Mouse (Mus musculus): Measurements from ENCODE around the gene Wars.
"Not testable (repeated sequence)": the region's sequence is repeated elsewhere in the genome, so short reads cannot be mapped to it uniquely, and the experiment has no call there.

Wars gene

GRCm38 (mm10) chr12:108855081-108855480 is 38.9 kb downstream of the Wars start:
- no peak for DNase-seq (ENCODE audit: low spot score)

DNA sequence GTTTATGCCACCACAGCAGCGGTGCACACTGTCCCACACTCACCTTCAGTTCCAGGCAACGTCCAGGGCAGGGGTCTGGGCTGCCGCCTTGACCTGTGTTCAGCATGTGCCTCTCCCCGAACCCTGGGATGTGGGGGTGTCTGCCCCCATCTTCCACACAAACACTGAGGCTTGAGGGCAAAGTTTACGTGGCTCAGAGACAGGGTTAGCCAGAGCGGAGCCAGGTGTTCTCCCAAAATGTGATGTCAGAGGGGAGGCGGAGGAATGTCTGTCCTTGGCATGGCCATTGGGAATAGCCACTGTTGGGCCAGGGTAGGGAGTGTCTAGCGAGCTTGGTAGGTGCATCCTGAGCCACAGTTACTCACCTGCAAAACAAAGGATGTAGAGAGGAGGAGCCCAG is 41.2 kb downstream of the Wars start:
- no peak for DNase-seq (ENCODE audit: low spot score)

- DNase-seq (ENCODE audit: low spot score): no peak
Measured at GRCm38 (mm10) chr12:108850886-108851285, 43.1 kb downstream of the Wars start.

DNA sequence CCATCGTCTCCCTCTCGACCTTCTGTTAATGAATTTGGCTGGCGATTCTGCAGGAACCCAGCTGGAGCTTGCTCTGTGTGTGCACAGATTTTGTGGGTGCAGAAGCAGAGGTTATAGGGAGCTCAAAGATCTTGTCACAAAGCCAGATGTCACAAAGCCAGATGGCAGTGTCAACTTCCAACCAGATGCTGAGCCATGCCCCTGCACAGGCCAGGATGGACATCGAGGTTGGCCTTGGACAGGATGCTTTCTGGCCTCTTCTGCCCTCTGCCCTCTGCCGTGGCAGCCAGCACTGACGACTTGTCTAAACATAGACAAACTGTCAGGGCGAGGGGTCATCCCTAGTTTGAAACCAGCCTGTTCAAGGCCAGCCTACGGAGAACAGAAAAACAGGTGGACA is 43.8 kb downstream of the Wars start:
- no peak for DNase-seq (ENCODE audit: low spot score)

GRCm38 (mm10) chr12:108849488-108850022 is 44.4 kb downstream of the Wars start:
- DNase-seq (ENCODE audit: low spot score): no peak

DNA sequence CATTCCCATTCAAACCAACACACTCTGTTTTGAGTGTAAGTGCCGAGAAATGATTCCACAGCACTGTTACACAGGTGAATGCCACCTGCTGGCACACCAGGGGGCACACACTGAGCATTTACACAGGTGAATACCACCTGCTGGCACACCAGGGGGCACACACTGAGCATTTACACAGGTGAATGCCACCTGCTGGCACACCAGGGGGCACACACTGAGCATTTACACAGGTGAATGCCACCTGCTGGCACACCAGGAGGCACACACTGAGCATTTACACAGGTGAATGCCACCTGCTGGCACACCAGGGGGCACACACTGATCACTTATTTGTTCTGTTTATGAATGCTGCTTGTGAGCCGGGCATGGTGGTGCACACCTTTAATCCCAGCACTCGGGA is 45.9 kb downstream of the Wars start:
- not testable (repeated sequence) for DNase-seq (ENCODE audit: low spot score)

GRCm38 (mm10) chr12:108842663-108843062 is 51.3 kb downstream of the Wars start:
- DNase-seq (ENCODE audit: low spot score): no peak

- no peak for DNase-seq (ENCODE audit: low spot score)
Measured at GRCm38 (mm10) chr12:108841181-108841580, 52.8 kb downstream of the Wars start.

DNA sequence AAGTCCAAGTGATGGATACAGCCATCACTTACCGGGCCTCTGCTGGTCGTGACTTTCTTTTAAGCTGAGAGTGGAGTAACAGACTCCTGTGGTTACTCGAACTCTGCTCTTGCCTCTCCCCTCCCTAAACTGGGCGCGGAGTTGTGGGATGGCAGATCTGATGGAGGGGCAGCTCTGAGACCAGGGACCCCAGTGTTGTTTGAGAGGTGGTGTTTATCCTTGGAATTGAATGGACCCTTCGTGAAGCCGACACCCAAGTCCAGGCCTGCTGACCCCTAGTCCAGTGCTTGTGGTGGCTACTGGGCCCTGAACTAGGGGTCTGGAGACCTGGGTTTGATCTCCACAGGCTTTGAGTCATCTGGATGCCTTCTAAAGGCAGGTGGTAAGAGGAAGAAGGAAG is 57.3 kb downstream of the Wars start:
- no peak for DNase-seq (ENCODE audit: low spot score)

DNA sequence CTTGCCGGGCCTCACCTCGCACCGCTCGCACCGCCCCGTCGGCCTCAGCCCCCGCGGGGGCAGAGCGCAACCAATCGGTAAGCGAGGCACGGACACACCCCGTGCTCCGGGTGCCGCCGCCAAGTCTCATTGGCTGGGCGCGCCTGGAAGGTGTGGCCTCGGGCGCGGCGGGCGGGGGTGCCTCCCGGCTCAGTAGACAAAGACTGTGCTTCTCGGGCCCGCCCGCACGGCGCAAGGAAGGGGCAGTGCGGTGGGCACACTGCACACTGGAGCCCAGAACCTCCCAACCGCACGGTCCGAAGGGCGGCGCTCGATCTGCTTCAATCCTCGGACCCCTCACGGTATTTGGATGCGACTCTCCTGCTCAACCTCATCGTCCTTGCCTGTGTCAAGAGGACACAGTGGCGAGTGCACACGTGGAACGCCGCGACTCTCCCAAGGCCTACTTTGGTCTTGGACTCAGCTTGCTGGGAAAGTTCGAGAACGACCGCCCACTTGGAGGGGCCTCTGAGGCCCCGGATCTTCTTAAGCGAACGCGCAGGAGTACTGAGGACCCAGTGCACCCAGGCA is 58.0 kb downstream of the Wars start, which contains the start of the genes Slc25a29 and Slc25a47:
Gene Slc25a29 (minus strand): TSS at position 44 of the 570 bp plus-strand sequence.
Gene Slc25a47 (plus strand): TSS at position 207 of the 570 bp plus-strand sequence.
- peak; percentile 97 for DNase-seq (ENCODE audit: low spot score)

GRCm38 (mm10) chr12:108835208-108835839 is 58.6 kb downstream of the Wars start:
- no peak for DNase-seq (ENCODE audit: low spot score)

DNA sequence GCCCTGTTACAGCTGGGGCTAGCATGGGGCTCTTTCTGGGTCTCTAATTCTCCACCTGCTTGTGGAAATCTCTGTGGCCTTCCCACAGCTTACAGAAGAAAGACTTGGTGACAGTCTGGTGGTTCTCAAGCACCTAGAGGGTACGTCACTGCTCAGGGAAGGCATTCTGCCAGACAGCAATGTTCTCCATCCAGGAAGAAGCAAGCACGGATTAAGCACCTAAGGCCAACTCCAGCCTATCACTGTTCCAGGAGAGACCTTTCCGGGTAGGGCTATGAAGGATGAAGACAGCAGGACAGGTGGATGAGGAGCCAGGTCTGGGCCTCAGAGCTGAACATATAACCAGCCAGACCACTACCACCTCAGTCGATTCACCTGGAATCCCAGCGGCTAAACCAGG is 59.2 kb downstream of the Wars start:
- DNase-seq (ENCODE audit: low spot score): no peak

DNA sequence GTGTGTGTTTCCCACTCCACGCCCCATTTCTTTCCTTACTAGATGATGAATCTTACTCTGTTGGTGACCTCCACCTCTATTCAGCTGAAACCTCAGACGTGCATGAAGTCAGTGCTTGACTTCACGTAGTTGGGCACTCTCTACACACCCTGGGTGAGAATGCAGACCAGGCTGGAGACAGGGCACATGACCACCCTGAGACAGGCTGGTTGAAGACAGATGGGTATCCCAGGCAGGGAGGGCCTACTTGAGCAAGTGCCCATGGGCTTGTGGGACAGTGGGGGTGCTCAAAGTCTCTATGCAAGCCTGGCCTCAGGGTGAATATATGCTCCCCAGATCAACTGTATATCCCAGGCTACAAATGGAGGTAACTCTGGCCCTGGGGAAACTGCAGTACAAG is 59.6 kb downstream of the Wars start:
- DNase-seq (ENCODE audit: low spot score): no peak

DNA sequence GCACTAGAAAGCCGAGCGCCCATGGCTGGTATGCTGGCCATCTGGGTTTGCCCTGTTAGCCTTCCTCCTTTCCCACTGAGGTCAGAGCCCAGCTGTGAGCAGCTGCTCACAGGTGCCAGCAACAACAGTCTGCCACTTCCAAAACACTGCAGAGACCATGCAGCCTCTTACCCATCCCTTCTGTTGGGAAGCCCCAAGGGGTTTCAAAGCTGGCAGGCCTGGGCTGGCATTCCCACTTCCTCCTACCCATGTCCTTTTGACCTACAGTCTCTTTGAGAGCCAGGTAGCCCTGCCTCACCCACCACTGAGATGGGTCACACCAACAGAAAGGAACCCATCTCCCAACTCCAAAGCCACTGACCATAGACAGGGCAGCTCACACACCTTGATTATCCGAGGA is 60.6 kb downstream of the Wars start:
- DNase-seq (ENCODE audit: low spot score): no peak

GRCm38 (mm10) chr12:108832851-108833250 is 61.1 kb downstream of the Wars start:
- DNase-seq (ENCODE audit: low spot score): peak; percentile 45

GRCm38 (mm10) chr12:108831966-108832643 is 61.9 kb downstream of the Wars start:
- peak; percentile 66 for DNase-seq (ENCODE audit: low spot score)

DNA sequence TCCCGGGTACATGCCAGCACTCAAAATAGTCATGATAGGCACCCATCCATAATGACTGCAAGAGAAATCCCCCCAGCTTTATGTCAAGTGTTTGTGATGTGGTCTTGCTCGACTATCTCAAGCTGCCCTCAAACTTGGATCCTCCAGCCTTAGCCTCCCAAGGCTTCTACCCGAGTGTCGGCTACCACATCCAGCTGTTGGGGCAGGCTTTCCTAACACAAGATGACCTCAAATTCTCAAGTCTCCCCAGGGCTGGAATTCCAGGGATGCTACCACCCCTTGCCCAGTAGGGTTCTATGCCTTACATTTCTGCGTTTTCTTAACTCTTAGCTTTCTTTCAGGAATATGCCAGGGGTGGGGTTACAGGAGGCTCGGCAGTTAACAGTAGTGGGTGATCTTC is 63.6 kb downstream of the Wars start:
- DNase-seq (ENCODE audit: low spot score): no peak

DNA sequence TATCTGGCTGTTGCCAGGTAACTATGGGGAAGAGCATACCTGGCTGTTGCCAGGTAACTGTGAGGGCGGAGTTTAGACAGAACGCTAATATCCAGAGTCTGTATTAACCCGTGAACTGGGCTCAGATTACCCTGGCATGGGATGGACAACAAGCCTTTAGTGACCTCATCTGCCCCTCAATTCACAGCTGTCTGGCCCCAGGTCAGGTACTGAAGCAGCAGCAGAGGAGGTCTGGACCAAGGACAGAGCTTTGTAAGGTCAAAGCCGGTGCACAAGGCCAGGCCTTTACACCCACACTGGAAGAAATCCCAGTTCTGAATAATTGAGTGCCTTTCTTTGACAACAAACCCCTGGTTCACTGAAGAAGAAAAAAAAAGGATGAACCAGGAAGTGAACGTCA is 64.3 kb downstream of the Wars start:
- DNase-seq (ENCODE audit: low spot score): no peak

DNA sequence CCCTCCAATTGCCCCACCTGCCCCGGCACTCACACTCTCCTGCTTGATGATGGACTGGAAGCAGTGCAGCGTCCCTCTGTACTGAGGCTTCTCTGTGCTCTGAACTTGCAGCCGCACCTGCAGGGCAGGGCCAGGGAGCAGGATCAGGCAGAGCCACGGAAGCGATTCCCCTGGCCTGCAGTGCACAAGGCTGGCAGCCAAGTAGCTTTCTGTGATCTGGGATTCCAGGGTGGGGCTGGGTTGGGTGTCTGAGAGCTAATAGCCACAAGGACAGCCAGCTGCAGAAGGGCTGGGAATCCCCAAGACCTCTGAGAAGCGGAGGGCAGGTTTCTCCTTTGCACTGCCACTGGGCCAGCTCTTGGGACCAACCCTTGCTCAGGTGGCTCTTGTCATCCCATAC is 66.3 kb downstream of the Wars start:
- no peak for DNase-seq (ENCODE audit: low spot score)

DNA sequence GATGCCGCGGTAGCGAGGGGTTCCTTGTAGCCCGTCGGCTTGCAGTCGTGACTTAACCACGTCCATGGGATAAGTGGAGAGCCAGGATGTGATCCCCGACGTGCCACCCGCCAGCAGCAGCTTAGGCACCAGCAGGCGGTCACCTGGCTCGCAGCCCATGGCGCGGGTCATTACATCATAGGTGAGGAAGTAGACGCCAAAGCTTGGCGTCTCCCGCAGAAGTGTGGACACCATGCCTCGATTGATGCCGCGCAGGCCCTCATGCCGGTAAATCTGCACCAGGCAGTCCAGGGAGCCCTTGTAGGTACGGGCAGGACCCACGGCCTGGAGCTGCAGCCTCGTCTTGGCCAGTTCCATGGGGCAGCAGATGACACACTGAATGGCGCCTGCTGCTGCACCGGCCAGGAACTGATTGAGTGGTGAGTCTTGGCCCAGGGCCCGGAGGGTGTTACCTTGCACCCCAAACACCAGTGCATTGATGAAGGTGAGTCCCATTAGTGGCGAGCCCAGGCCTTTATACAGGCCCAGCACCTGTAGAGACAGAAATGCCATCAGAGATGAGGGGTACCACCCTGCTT is 66.9 kb downstream of the Wars start:
- no peak for DNase-seq (ENCODE audit: low spot score)

- no peak for DNase-seq (ENCODE audit: low spot score)
Measured at GRCm38 (mm10) chr12:108826282-108826957, 67.6 kb downstream of the Wars start.

GRCm38 (mm10) chr12:108825561-108826224 is 68.3 kb downstream of the Wars start:
- no peak for DNase-seq (ENCODE audit: low spot score)
